Mouse (Mus musculus) brain, adult 2 months (tissue): ENCODE results near the gene Osbpl5.

Source experiments
- DNase-seq: peaks from one replicate; pipeline ENCODE4 v3.0.0; 2011; ENCODE audit warnings: low read depth, low spot score

The Osbpl5 gene

DNA sequence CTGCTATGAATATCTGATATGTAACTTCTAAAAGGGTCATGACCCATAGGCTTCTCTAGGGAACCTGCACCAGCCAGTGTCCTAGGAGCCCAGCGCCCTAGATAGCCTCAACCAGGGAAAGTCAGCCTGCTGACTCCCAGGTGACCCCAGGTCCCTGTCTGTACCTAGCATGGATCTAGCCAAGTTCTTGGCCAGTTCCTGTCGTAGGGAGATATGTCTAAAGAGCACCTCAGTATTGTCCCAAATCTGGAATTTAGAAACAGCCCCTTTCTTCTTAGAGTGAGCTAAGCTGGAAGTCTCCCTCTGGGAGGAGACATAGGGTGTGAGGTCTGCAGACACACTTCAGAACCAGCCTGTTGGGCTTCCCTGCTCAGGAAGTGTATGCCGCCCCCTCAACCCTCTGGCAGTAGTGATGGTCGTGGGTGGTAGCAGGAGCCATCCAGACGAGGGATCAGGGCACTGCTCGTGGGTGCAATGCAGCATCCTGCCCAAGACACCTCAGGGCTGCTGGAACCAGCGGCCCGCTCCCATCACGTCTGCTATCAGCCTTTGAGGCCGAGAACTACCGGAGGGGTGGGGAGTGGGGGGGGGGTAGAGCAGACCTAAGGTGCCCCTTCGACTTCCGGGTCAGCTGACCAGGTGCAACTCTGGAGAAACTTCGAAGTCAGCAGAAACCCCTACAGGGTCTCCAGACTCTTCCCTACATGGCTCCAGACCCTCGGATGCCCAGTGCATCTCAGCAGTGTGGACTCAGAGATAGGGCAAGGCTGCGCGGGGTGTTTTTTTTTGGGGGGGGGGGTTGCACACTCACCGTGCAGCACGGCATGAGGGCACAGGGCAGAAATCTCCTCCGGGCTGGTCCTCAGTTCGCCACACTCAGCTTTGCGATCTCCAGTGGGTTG, at the start of gene Osbpl5:
Osbpl5 (minus strand) TSS at position 861 of the 902 bp plus-strand sequence.
- peak; percentile 69 for DNase-seq

- peak; percentile 75 for DNase-seq
Observed at GRCm38 (mm10) chr7:143805199-143805624, 48.4 kb upstream of the Osbpl5 start.

GRCm38 (mm10) chr7:143801195-143802065, 44.6 kb upstream of the Osbpl5 start:
- DNase-seq: no peak

DNA sequence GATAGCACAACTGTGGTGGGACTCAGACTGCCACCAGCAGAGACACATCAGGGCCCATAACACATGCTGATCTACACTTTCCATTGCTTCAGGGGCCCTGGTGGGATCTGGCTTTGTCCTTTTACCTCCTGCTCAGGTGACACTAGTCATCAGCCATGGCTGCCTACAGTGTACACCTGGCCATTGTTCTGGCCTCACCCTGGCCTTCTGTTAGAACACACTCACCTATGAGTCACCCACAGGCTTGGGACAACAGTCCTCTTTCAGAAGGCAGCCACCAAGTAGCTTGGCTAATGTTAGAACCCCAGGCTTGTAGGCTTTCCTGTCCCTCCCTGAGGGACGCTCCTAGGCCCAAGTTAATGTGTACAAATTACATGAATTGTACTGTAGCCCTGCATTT, 44.0 kb upstream of the Osbpl5 start:
- DNase-seq: no peak

GRCm38 (mm10) chr7:143798783-143799182, 42.0 kb upstream of the Osbpl5 start:
- no peak for DNase-seq

DNA sequence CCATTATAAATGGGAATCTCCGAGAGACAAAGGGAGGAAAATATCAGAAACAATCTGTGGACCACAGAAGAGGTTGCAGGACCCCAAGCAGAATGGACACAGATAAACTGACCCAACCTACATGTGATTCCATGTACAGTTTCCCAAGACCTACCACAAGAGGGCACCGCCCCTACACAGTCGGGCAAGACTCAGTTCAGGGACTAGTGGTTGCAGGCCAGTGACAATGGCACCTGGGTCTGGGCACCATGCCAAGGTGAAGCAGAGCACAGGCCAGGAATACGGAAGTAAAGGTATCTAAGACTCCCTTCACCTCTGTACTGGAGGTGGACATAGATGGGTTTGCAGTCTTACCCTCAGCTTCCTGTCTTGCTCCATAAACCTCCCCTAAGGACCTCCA, 36.3 kb upstream of the Osbpl5 start:
- DNase-seq: peak; percentile 39

- no peak for DNase-seq
Observed at GRCm38 (mm10) chr7:143792336-143792985, 35.7 kb upstream of the Osbpl5 start.

GRCm38 (mm10) chr7:143783996-143784829, 27.4 kb upstream of the Osbpl5 start, which contains the start of gene Mrgpre:
TSS of gene Mrgpre (minus strand) at chr7:143784500.
- DNase-seq: peak; percentile 81

- DNase-seq: no peak
Observed at GRCm38 (mm10) chr7:143783378-143783995, 26.7 kb upstream of the Osbpl5 start.

DNA sequence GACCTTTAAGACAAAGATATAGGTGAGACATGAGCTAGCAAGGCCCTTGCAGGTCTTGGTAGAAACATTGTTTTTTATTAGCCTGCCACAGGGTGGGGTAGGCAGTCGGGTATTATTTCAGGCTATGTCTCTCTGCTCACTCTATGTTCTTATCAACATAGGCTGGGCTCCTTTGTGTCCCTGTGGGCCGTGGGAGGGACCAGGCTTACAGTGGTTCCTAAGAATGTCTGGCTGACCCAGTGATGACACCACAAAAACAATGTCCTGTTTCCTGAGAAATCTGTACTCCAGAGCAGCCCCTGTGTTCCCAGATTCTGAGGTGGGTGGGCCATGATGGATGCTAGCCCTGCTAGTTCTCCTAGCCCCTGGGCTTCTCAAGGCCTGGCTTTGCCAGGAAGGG, 20.6 kb upstream of the Osbpl5 start:
- no peak for DNase-seq

- DNase-seq: no peak
Observed at GRCm38 (mm10) chr7:143776137-143776536, 19.4 kb upstream of the Osbpl5 start.

GRCm38 (mm10) chr7:143769461-143769860, 12.7 kb upstream of the Osbpl5 start:
- no peak for DNase-seq

DNA sequence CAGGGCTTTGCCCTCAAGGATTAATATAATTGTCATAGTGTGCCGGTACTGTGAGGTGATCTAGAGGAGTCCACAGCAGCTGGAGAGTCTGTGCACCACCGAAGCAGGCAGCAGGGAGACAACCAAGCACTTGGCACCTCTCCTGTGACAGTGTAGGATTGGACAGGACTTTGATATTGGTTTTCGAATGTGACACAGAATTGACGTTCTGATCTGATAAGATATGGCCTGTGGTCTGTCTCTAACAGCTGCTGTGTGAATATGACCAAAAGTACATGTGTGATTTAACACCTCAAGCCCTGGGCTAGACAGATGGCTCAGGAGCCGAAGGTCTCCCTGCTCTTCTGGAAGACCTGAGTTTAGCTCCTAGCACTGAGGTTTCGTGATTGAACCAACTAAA, 11.5 kb upstream of the Osbpl5 start:
- no peak for DNase-seq

- no peak for DNase-seq
Observed at GRCm38 (mm10) chr7:143766893-143767292, 10.1 kb upstream of the Osbpl5 start, which contains the start of gene Mrgprg. TSS of gene Mrgprg (minus strand) at chr7:143766993.

GRCm38 (mm10) chr7:143764876-143765530, 8.2 kb upstream of the Osbpl5 start:
- DNase-seq: no peak

- DNase-seq: peak; percentile 64
Observed at GRCm38 (mm10) chr7:143763794-143764193, 7.0 kb upstream of the Osbpl5 start.

DNA sequence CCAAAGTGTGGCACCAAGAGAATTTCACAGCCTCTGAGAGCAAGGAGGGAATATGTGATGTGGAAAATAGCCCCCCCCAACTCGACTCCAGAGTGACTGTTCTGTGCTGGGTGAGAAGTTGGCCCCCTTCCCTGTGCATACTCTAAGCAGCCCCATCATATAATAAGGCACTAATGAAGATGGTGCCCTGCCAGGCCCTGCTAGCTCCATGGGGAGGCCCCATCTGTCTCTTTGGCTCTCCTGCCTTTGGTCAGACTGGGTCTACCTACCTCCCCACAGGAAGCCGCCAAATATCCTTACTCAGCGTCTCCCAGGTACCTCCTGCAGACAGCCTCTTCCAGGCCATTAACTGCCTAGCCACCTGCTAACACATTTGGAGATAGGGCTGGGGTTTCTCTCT, 2.2 kb upstream of the Osbpl5 start:
- DNase-seq: peak; percentile 81

- no peak for DNase-seq
Observed at GRCm38 (mm10) chr7:143757696-143758095, 911 bp upstream of the Osbpl5 start.

DNA sequence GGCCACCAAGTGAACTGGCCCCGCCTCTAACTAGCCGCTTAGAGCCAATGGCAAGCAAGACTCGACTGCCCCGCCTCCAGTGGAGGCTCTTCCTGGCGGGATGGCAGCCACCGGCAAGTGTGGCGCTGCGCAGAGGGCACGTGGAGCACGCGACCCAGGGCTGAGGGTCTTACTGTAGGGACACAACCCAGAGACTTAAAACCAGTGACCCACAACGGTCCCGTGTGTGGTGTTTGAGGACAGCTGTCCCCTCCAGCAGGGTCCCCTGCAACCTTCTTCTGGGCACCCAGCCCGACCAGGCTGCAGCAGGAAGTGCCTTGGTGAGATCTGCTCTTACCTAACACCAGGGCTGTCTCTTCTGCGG, 224 bp upstream of the Osbpl5 start:
- peak; percentile 87 for DNase-seq
